Mouse (Mus musculus): ENCODE results near the gene Bcat1.

Bcat1 gene

DNA sequence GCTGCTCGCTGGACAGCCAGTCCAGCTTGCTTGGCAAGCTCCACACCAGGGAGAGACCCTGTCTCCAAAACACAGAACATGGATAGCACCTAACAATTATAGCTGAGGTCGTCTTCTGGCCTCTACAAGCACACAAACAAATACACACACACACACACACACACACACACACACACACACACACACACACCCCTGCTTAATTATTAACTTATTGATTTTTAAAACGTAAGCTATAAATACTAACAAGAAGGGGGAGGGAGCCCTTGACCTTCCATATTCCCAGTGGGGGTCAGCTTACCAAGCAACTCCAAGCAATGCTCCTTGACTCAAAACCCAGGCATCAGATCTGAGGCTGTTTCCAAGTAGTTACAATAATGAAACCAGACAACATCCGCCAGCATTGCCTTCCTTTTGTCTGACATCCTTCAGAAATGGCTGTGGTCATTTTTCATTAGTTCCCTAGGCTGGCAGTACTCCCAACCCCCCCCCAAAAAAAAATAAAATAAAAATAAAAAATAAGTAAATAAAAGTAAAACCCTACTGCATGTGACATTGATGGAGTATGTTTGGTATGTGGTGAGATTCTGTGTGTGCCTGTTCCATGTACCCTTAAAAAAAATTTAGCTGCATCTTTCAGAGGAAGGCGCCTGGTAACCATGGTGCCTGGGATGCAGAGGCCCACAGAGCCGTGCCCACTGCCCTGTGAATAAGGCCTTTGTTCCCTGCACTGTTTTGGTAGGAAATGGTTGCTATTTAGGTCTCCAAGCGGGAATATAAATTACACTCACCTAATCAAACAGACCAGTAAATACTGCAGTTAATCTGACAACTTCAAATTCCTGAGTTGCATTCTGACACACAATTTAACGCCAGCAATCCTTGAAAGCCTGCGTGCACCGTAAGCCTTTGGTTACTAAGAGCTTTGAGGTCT is 131.3 kb downstream of the Bcat1 start:
- DNase-seq (ENCODE audit: low read depth, low spot score): no peak

Data from retina, postnatal 7 days (tissue).